Mouse (Mus musculus): ENCODE data around the gene Eif3c. TPM values are rescaled to one million over a fixed set of nuclear protein-coding genes. Genes with fewer than 3 reads are reported as not detected.

Gene Eif3c
- total RNA-seq, 1 experiment: 289 TPM

- Histone ChIP-seq H3K36me3 (ENCODE audit: control insufficient read depth, insufficient read depth, low read length, poor library complexity, severe bottlenecking) (no peaks in the 10 kb centered on the region), H3K27ac (ENCODE audit: insufficient read depth, low read depth, low read length, poor library complexity, severe bottlenecking) (no peak overlapping the region), H3K9ac (ENCODE audit: insufficient read depth, low read depth, low read length, poor library complexity, severe bottlenecking) (no peak overlapping the region), H3K4me3 (ENCODE audit: insufficient read depth in 1 of 2, low read depth in 1 of 2, low read length in 2 of 2, poor library complexity in 1 of 2, severe bottlenecking in 1 of 2) (no peak overlapping the region), H3K9me3 (ENCODE audit: control insufficient read depth, insufficient read depth, low read depth, low read length) (no peaks in the 10 kb centered on the region), H3K4me1 (ENCODE audit: control insufficient read depth in 2 of 2, insufficient read depth in 2 of 2, low read length in 2 of 2, poor library complexity in 1 of 2) (no peaks in the 10 kb centered on the region)
- DNase-seq (ENCODE audit: low read depth, low spot score): peak; percentile 54
- in situ Hi-C loops (cut with MboI; ENCODE audit: low sequenced_read_pairs in 2 of 2, unreplicated experiment in 2 of 2): no loop called here
- TF ChIP-seq CHD2 (IDR thresholded peaks at IDR 0.05; ENCODE audit: low read depth, low read length) (no peak), ZNF384 (IDR thresholded peaks at IDR 0.05; ENCODE audit: low read depth, low read length) (no peak), ZC3H11A (IDR thresholded peaks at IDR 0.05; ENCODE audit: borderline replicate concordance, low read depth, low read length) (peak; percentile 15; the same call in 1 of the 2 replicates), HCFC1 (IDR thresholded peaks at IDR 0.05; ENCODE audit: borderline replicate concordance, insufficient read depth, low read length) (no peak)
Measured at GRCm38 (mm10) chr7:126537820-126538585, 28.2 kb downstream of the Eif3c start.

- Histone ChIP-seq H3K9me3 (ENCODE audit: control insufficient read depth, insufficient read depth, low read depth, low read length) (no peaks in the 10 kb centered on the region), H3K27ac (ENCODE audit: insufficient read depth, low read depth, low read length, poor library complexity, severe bottlenecking) (no peak overlapping the region), H3K9ac (ENCODE audit: insufficient read depth, low read depth, low read length, poor library complexity, severe bottlenecking) (no peak overlapping the region), H3K4me1 (ENCODE audit: control insufficient read depth in 2 of 2, insufficient read depth in 2 of 2, low read length in 2 of 2, poor library complexity in 1 of 2) (no peaks in the 10 kb centered on the region), H3K4me3 (ENCODE audit: insufficient read depth in 1 of 2, low read depth in 1 of 2, low read length in 2 of 2, poor library complexity in 1 of 2, severe bottlenecking in 1 of 2) (peak overlapping the region in 1 of 2 experiments; percentile 55; a peak in 2 of 4 replicates), H3K36me3 (ENCODE audit: control insufficient read depth, insufficient read depth, low read length, poor library complexity, severe bottlenecking) (no peaks in the 10 kb centered on the region)
- no peak for TF ChIP-seq ZNF384 (IDR thresholded peaks at IDR 0.05; ENCODE audit: low read depth, low read length)
- TF ChIP-seq CHD2 (IDR thresholded peaks at IDR 0.05; ENCODE audit: low read depth, low read length): no peak
- TF ChIP-seq ZC3H11A (IDR thresholded peaks at IDR 0.05; ENCODE audit: borderline replicate concordance, low read depth, low read length): no peak
- DNase-seq (ENCODE audit: low read depth, low spot score): no peak
- in situ Hi-C loops (cut with MboI; ENCODE audit: low sequenced_read_pairs in 2 of 2, unreplicated experiment in 2 of 2): no loop called here
Measured at GRCm38 (mm10) chr7:126536466-126536865, 29.7 kb downstream of the Eif3c start.

GRCm38 (mm10) chr7:126535766-126536165, 30.4 kb downstream of the Eif3c start:
- in situ Hi-C loops (cut with MboI; ENCODE audit: low sequenced_read_pairs in 2 of 2, unreplicated experiment in 2 of 2): no loop called here
- Histone ChIP-seq H3K9me3 (ENCODE audit: control insufficient read depth, insufficient read depth, low read depth, low read length) (no peaks in the 10 kb centered on the region), H3K4me1 (ENCODE audit: control insufficient read depth in 2 of 2, insufficient read depth in 2 of 2, low read length in 2 of 2, poor library complexity in 1 of 2) (no peaks in the 10 kb centered on the region), H3K9ac (ENCODE audit: insufficient read depth, low read depth, low read length, poor library complexity, severe bottlenecking) (peak overlapping the region; percentile 45), H3K4me3 (ENCODE audit: insufficient read depth in 1 of 2, low read depth in 1 of 2, low read length in 2 of 2, poor library complexity in 1 of 2, severe bottlenecking in 1 of 2) (peak overlapping the region; percentile 55 to 61), H3K36me3 (ENCODE audit: control insufficient read depth, insufficient read depth, low read length, poor library complexity, severe bottlenecking) (no peaks in the 10 kb centered on the region), H3K27ac (ENCODE audit: insufficient read depth, low read depth, low read length, poor library complexity, severe bottlenecking) (no peak overlapping the region)
- no peak for DNase-seq (ENCODE audit: low read depth, low spot score)
- TF ChIP-seq ZC3H11A (IDR thresholded peaks at IDR 0.05; ENCODE audit: borderline replicate concordance, low read depth, low read length): no peak

- Histone ChIP-seq H3K4me3 (ENCODE audit: insufficient read depth in 1 of 2, low read depth in 1 of 2, low read length in 2 of 2, poor library complexity in 1 of 2, severe bottlenecking in 1 of 2) (no peak overlapping the region), H3K27ac (ENCODE audit: insufficient read depth, low read depth, low read length, poor library complexity, severe bottlenecking) (no peak overlapping the region), H3K36me3 (ENCODE audit: control insufficient read depth, insufficient read depth, low read length, poor library complexity, severe bottlenecking) (no peaks in the 10 kb centered on the region), H3K9ac (ENCODE audit: insufficient read depth, low read depth, low read length, poor library complexity, severe bottlenecking) (no peak overlapping the region), H3K4me1 (ENCODE audit: control insufficient read depth in 2 of 2, insufficient read depth in 2 of 2, low read length in 2 of 2, poor library complexity in 1 of 2) (no peaks in the 10 kb centered on the region), H3K9me3 (ENCODE audit: control insufficient read depth, insufficient read depth, low read depth, low read length) (no peaks in the 10 kb centered on the region)
- in situ Hi-C loops (cut with MboI; ENCODE audit: low sequenced_read_pairs in 2 of 2, unreplicated experiment in 2 of 2): no loop called here
- TF ChIP-seq CHD2 (IDR thresholded peaks at IDR 0.05; ENCODE audit: low read depth, low read length) (no peak), HCFC1 (IDR thresholded peaks at IDR 0.05; ENCODE audit: borderline replicate concordance, insufficient read depth, low read length) (no peak), MAFK (IDR thresholded peaks at IDR 0.05; ENCODE audit: insufficient read depth, low read depth, low read length) (no peak), ZNF384 (IDR thresholded peaks at IDR 0.05; ENCODE audit: low read depth, low read length) (no peak), ZC3H11A (IDR thresholded peaks at IDR 0.05; ENCODE audit: borderline replicate concordance, low read depth, low read length) (no peak)
- DNase-seq (ENCODE audit: low read depth, low spot score): no peak
Measured at GRCm38 (mm10) chr7:126533434-126533833, 32.8 kb downstream of the Eif3c start.

- TF ChIP-seq ZNF384 (IDR thresholded peaks at IDR 0.05; ENCODE audit: low read depth, low read length): no peak
- peak; percentile 81 for TF ChIP-seq ZC3H11A (IDR thresholded peaks at IDR 0.05; ENCODE audit: borderline replicate concordance, low read depth, low read length)
- no peak for TF ChIP-seq CHD2 (IDR thresholded peaks at IDR 0.05; ENCODE audit: low read depth, low read length)
- TF ChIP-seq MAFK (IDR thresholded peaks at IDR 0.05; ENCODE audit: insufficient read depth, low read depth, low read length): peak; percentile 55; the same call in 1 of the 2 replicates
- TF ChIP-seq HCFC1 (IDR thresholded peaks at IDR 0.05; ENCODE audit: borderline replicate concordance, insufficient read depth, low read length): no peak
- no peak overlapping the region for H3K4me3 ChIP-seq (ENCODE audit: insufficient read depth in 1 of 2, low read depth in 1 of 2, low read length in 2 of 2, poor library complexity in 1 of 2, severe bottlenecking in 1 of 2)
- in situ Hi-C loops (cut with MboI; ENCODE audit: low sequenced_read_pairs in 2 of 2, unreplicated experiment in 2 of 2): no loop called here
- DNase-seq (ENCODE audit: low read depth, low spot score): peak; percentile 46
- no peaks in the 10 kb centered on the region for H3K36me3 ChIP-seq (ENCODE audit: control insufficient read depth, insufficient read depth, low read length, poor library complexity, severe bottlenecking)
- 0 out of 4 replicates have a peak, but pooled peaks cover 0 to 3% of the 10 kb centered on the region in 2 experiments for H3K4me1 ChIP-seq (ENCODE audit: control insufficient read depth in 2 of 2, insufficient read depth in 2 of 2, low read length in 2 of 2, poor library complexity in 1 of 2)
- no peak overlapping the region for H3K9ac ChIP-seq (ENCODE audit: insufficient read depth, low read depth, low read length, poor library complexity, severe bottlenecking)
- H3K27ac ChIP-seq (ENCODE audit: insufficient read depth, low read depth, low read length, poor library complexity, severe bottlenecking): no peak overlapping the region
- H3K9me3 ChIP-seq (ENCODE audit: control insufficient read depth, insufficient read depth, low read depth, low read length): no peaks in the 10 kb centered on the region
Measured at GRCm38 (mm10) chr7:126528166-126528577, 38.0 kb downstream of the Eif3c start.
